Mouse (Mus musculus): ENCODE data around the gene Nkapl.

Nkapl gene

GRCm38 (mm10) chr13:21468061-21469019 lies at the start of gene Nkapl:
Gene Nkapl, minus strand, starts transcription at chr13:21468509.
- WGBS = under 1% methylated on average over 54 of the region's 54 CpGs

GRCm38 (mm10) chr13:21506221-21506649 lies 37.9 kb upstream of the Nkapl start:
- WGBS = 0% methylated on average over 21 of the region's 21 CpGs

DNA sequence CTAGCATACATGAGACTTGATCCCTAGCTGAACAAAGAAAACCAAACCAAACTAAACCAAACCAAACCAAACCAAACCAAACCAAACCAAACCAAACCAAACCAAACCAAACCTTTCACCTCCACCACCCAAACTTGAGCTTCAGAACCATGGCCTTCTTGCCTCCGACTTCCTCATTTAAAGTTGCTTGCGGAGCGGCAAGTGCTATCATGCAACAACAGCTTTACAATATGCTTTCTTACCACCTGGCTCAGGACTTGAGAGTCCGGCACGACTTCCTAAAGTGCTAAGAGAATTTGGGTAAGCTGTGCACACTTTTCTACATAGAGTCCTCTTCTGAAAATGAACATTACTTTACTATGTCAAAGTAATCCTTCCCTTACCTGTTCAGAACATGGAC lies 34.0 kb upstream of the Nkapl start:
- 91% methylated on average over 5 of the region's 5 CpGs for WGBS

DNA sequence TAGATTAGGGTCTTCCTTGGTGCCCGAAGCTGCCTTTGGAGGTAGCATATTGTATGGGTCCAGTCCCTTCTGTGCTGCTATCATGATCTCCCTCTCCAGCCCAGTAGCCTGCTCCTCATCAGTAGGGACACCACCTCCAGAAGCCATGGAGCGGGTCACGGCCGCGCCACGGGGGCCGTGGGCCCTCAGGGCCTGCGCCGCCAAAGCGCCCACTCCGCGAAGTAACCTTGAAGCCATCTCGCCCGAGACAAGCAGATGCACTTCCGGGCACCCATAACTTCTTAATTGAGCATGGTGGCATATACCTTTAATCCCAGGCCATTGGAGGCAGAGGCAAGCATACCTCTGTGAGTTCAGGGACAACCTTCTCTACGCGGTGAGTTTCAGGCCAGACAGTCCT lies 32.9 kb upstream of the Nkapl start, which contains the start of gene Gm11273:
Gm11273 (minus strand) TSS at position 237 of the 400 bp plus-strand sequence.
- WGBS = 96% methylated on average over 17 of the region's 17 CpGs

DNA sequence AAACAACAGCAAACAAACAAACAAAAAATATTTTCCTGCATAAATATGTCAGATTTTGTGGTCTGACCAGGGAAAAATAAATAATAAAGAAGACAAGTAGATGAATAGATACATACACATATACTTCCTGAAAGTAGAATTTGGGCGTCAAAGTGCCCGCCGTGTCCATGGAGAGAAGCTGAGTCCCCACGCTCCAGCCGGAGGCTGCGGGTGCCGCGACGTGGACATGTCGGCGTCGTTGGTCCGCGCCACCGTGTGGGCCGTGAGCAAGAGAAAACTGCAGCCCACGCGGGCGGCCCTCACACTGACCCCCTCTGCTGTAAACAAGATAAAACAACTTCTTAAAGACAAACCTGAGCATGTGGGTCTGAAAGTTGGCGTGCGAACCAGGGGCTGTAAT lies 26.8 kb upstream of the Nkapl start, which contains the start of gene AK157302:
AK157302 (plus strand) TSS at position 144 of the 400 bp plus-strand sequence.
- WGBS = 96% methylated on average over 21 of the region's 21 CpGs

- 93% methylated on average over 5 of the region's 5 CpGs for WGBS
Measured at GRCm38 (mm10) chr13:21492847-21493246, 24.5 kb upstream of the Nkapl start.

DNA sequence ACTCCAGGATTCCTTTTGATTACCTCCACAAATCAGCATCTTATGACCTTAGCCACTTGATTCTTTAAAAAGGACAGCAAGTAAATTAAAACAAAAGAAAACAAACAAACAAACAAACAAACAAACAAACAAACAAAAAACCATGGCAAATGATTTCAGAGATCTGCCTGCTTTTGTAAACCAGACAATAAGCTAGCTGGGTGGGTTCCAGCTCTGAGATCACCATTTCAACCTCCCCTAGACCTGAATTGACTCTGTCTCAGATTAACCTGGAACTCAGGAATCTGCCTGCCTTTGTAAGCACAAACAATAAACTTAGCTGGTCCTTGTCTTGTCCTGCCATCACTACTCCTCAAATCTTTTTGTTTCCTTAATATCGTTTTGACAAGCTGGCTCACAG lies 18.6 kb upstream of the Nkapl start:
- 89% methylated on average over 1 of the region's 1 CpGs for WGBS

DNA sequence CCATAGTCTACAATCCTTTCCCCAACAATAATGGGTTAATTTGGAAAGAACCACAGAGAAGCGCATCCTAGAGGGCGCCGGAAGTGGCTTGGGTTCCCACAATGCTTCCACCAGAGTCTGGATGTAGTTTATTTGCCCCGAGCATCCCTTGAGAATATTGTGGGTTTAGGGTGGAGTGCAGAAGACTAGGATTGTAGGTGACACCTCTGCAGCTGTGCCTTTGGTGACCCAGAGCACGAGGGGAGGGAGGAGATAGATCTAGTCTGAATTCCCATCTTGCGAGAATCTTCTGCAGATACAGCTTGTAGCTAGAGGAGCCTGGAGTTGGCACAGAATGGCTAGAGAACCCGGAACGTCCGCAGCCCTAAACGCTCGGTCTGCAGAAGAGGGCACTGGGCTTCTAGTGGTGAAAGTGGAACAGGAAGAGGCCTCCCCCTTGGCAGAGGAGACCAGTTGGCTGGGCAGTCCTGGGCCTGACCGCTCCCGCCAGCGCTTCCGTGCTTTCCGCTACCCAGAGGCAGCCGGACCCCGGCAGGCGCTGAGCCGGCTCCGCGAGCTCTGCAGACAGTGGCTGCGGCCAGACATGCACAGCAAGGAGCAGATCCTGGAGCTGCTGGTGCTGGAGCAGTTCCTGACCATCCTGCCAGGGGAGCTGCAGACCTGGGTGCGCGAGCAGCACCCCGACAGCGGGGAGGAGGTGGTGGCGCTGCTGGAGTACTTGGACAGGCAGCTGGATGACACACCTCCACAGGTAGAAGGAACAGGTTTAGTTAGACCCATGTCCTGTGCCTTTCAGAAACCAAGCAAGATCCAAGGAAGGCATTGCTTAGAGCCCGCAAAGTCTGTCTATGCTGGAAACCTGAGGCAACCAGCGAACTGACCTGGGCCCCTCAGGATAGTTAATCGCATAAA lies 10.7 kb upstream of the Nkapl start, which contains the start of the genes Zkscan4 and Gm10065:
Zkscan4 (plus strand) TSS at position 149 of the 912 bp plus-strand sequence.
Gm10065 (minus strand) TSS at position 683 of the 912 bp plus-strand sequence.
- WGBS = 4% methylated on average over 31 of the region's 31 CpGs

- 40% methylated on average over 4 of the region's 4 CpGs for WGBS
Measured at GRCm38 (mm10) chr13:21472427-21472826, 4.1 kb upstream of the Nkapl start.

- 23% methylated on average over 9 of the region's 9 CpGs for WGBS
Measured at GRCm38 (mm10) chr13:21469097-21469496, 788 bp upstream of the Nkapl start.

DNA sequence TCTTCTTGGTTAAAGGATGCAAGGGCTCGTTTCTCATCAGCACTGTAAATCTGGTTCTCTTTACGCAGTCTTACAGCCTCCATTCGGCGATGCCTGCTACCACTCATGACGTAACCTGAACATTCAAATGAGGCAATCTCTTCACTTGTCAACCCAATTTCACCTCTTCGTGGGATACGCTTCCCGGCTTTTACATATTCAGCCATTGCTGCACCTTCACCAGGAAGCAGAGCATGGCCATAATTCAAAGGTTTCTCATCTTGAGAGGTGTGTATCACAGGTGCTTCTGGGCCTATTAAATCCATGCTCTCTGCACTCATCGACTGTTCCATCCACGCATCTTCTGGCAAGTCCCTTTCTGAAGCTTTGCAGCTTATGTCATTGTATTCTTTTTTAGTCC lies 973 bp downstream of the Nkapl start:
- 85% methylated on average over 10 of the region's 10 CpGs for WGBS

DNA sequence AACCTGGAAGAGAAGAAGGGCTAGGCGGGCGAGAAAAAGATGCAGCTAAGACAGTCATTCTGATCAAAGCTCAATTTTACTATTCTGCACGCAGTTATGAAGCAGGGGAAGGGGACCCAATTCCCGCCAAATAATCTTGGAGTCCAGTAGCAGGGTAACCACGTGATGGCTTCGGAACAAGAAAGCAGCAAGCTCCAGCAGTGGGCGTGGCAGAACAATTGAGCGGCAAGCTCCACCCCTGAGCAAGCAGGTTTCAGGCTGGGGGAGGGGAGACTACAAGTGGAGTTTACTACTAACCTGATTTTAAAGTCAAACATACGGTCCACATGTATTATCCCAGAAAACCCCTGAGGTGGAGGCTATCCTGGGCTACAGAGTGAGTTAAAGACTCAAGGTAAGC lies 5.8 kb downstream of the Nkapl start:
- 55% methylated on average over 9 of the region's 9 CpGs for WGBS

DNA sequence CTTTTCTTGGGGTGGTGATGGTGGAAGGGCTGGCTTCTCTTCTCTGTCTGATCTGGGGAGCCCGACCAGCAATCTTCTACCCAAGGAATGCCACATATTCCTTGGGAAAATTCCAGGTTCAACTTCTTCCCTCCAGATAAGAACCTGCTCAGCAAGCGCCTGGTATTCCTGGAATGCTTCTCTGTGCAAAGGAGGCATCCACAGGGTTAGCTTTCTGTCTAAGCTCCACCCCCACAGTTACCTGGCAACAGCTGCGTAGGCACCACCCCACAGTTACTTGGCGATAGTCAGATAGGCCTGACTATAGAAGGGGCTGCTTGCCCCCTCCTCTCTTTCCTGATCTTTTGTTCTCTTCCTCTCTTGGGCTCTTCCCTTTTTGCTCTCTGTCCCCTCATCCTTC lies 12.0 kb downstream of the Nkapl start:
- 28% methylated on average over 4 of the region's 4 CpGs for WGBS

GRCm38 (mm10) chr13:21454133-21454532 lies 14.2 kb downstream of the Nkapl start:
- 88% methylated on average over 3 of the region's 3 CpGs for WGBS

GRCm38 (mm10) chr13:21453449-21453848 lies 14.9 kb downstream of the Nkapl start, which contains the start of gene Zscan26:
Gene Zscan26, minus strand, starts transcription at chr13:21453730.
- under 1% methylated on average over 23 of the region's 23 CpGs for WGBS

GRCm38 (mm10) chr13:21453042-21453441 lies 15.3 kb downstream of the Nkapl start:
- WGBS = under 1% methylated on average over 13 of the region's 13 CpGs

DNA sequence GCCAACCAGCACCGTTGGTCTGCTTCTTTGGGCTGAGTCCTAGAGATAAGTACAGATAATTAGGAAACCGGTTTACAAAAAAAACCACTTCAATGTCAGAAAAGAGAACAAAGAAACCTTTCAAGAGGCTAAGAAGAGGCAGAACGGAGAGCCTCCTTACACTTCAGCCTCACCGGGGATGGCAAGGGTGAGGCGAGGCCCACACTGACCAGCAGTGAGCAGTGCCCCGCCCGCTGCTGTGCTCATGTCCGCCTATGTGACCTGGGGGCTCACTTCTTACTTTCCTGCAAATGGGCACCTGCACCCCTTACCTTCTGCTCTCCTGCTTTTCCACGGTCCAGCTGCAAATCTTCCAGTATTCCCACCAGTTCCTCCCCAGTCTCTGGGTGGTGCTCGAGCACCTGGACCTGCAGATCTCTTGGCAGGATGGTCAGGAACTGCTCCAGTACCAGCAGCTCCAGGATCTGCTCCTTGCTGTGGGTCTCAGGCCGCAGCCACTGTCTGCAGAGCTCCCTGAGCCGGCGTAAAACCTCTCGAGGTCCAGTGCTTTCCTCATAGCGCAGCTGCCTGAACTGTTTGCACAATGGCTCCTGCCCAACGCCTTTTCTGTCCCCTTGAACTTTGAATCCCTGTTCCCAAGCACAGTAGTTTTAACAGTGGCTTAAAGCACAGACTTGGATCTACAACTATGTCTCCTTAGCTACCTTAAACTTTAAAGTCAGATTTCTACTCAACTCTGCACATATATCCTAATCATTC lies 20.3 kb downstream of the Nkapl start:
- 80% methylated on average over 16 of the region's 16 CpGs for WGBS

DNA sequence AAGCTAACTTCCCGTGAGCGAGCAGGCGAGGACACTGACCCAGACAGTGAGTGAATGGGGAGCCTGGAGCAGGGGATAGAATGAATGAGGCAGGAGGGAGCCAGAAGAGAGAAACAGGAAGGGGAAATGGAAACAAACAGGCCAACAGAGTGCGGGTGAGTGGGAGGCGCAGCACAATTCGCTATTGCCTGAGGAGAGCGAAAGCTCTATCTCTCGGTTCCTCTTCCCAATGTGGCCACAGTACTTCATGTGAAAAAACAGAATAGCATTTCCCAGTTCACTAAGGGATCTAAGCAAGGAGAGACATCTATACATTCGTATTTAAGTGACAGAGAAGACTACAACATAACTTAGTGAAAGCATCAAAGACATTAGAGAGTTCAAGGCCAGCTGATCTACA lies 21.5 kb downstream of the Nkapl start:
- WGBS = 75% methylated on average over 9 of the region's 9 CpGs

DNA sequence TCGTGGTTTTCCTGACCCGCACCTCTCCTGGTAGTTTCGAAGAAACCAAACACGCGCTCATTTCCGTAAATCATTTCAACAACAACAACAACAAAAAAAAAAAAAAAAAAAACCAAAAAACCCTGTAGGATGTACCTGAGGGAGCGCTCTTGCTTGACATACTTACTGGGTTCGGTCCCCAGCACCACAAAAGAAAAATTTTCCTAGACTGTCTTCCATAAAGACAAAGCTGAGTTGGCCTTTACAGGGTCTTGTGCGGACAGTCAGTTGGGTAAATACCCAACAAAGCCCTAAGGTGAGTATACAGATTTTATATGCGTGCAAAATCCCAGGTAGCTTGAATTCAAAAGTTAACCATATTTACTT lies 27.1 kb downstream of the Nkapl start:
- WGBS = 19% methylated on average over 10 of the region's 10 CpGs

DNA sequence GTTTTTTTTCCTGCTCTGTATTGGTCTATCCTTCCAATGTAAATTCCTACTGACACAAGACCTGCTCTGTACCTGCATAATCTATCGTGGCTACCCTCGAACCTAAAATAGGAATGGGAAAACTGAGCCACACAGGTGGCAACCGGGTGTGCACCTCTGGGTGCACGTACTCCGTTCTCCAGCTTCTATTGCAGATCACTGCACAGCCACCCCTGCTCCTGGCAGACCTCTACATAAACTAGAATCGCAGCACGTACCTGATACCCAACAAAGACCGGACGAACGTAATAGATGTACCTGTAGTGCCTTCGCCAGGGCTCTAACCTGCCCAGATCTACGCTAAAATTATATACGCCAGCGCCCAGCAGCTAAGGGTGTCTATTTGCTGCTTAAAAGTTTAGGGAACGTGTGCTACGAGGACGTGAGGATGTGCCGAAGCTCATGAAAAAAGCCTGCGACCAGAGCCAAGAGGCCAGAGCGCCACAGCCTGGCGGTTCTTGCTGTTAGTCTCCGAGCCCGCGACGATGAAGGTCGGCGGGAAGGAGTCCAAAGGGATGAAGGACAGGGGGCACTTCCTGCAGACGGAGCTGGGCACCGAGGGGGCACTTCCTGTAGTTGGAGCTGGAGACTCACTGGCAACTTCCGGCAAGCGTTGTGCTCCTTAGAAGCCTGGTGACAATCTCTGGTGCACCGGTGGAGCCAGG lies 27.7 kb downstream of the Nkapl start, which contains the start of gene Pgbd1:
Pgbd1 (minus strand) TSS at position 556 of the 704 bp plus-strand sequence.
- under 1% methylated on average over 32 of the region's 32 CpGs for WGBS
